9 mouse cellular contexts compared by ENCODE assay signal in genomic region chr4:31454898-31455297, GRCm38 (mm10).
DNase-seq lines count a peak whose midpoint lies in the region; ATAC-seq and TF ChIP-seq lines count a peak whose summit lies in the region.
"Had no signal": no experiment of that assay in that cellular context is flagged by ENCODE, and none has a peak within 500 bp of the region (broad histone marks: within the 10 kb centered on the region; RNA-seq: fewer than 3 reads in every experiment).

No protein-coding gene starts in this region.

- H3K9ac ChIP-seq in heart, postnatal 0 days (replicated peaks; ENCODE audit: low read depth, low read length): no peak overlapping the region
- H3K9ac ChIP-seq: kidney, embryonic 15.5 days had no signal

- no peak overlapping the region for H3K27ac ChIP-seq in kidney, adult 2 months (ENCODE audit: insufficient read depth, low read depth, low read length)
- peak overlapping the region; percentile 72; the same call in 1 of the 2 replicates for H3K27ac ChIP-seq in heart, postnatal 0 days (ENCODE audit: low read depth)

- 0 out of 2 replicates have a peak, but pooled peaks cover 2% of the 10 kb centered on the region for H3K27me3 ChIP-seq in kidney, adult 2 months (replicated peaks; ENCODE audit: control insufficient read depth, insufficient read depth, low read length)
- no peaks in the 10 kb centered on the region for H3K27me3 ChIP-seq in heart, postnatal 0 days (ENCODE audit: control insufficient read depth, insufficient read depth, low read length)
- H3K27me3 ChIP-seq: kidney, embryonic 15.5 days had no signal

- TF ChIP-seq CTCF in kidney, adult 2 months (conservative IDR thresholded peaks at IDR 0.05; ENCODE audit: insufficient read depth, insufficient read length, low read depth, low read length): no peak
- no peak for TF ChIP-seq CTCF in heart, postnatal 0 days (IDR thresholded peaks at IDR 0.05; ENCODE audit: low read depth)

- no peak for TF ChIP-seq EP300 in heart, postnatal 0 days (IDR thresholded peaks at IDR 0.05; ENCODE audit: low read depth)

- H3K4me1 ChIP-seq in kidney, adult 2 months (ENCODE audit: control insufficient read depth, insufficient read depth, low read length): no peaks in the 10 kb centered on the region
- H3K4me1 ChIP-seq in heart, postnatal 0 days (ENCODE audit: control insufficient read depth, insufficient read depth): peaks cover 4% of the 10 kb centered on the region; the same call in 1 of the 2 replicates

- no peak overlapping the region for H3K4me3 ChIP-seq in kidney, adult 2 months (ENCODE audit: insufficient read depth, low read depth, low read length)
- peak overlapping the region; percentile 16 for H3K4me3 ChIP-seq in heart, postnatal 0 days (ENCODE audit: low read depth, low read length)
- H3K4me3 ChIP-seq: kidney, embryonic 15.5 days had no signal

- TF ChIP-seq POLR2A in kidney, adult 2 months (IDR thresholded peaks at IDR 0.05; ENCODE audit: low read depth, low read length): no peak

- 48% methylated on average over 7 of the region's 7 CpGs for WGBS in kidney, adult 2 months
- 23% methylated on average over 7 of the region's 7 CpGs for WGBS in heart, postnatal 0 days

- H3K4me2 ChIP-seq in heart, postnatal 0 days (ENCODE audit: low read depth, low read length): peak overlapping the region; percentile 46
- H3K4me2 ChIP-seq: kidney, embryonic 15.5 days had no signal

- DNase-seq in kidney, adult 2 months: peak; percentile 4
- DNase-seq in kidney, postnatal 10 days: no peak
- peak; percentile 16 for DNase-seq in adipocyte (ENCODE audit: low spot score)
- DNase-seq in heart, postnatal 0 days (ENCODE audit: low spot score): no peak
- peak; percentile 57 for DNase-seq in retina, embryonic 14.5 days (ENCODE audit: low spot score)
- no peak for DNase-seq in ovary, postnatal 36 days (ENCODE audit: low spot score)
- DNase-seq in layer of hippocampus, postnatal 10 days (ENCODE audit: low spot score in 2 of 2): no peak
- DNase-seq in right cerebral cortex, adult 18-20 months: no peak

- no peaks in the 10 kb centered on the region for H3K36me3 ChIP-seq in kidney, adult 2 months (ENCODE audit: control insufficient read depth, insufficient read depth, low read length)
- no peaks in the 10 kb centered on the region for H3K36me3 ChIP-seq in heart, postnatal 0 days (replicated peaks; ENCODE audit: control insufficient read depth, insufficient read depth, low read length)
- H3K36me3 ChIP-seq: kidney, embryonic 15.5 days had no signal

- no peak for ATAC-seq in heart, postnatal 0 days (ENCODE audit: insufficient read depth, low read depth)

- H3K9me3 ChIP-seq in heart, postnatal 0 days (replicated peaks; ENCODE audit: control insufficient read depth, low read length): no peaks in the 10 kb centered on the region
- H3K9me3 ChIP-seq: kidney, embryonic 15.5 days had no signal

Comparison
In these comparisons a context has a peak if more than half of its experiments do, and no peak if none do; other contexts are left out.
1. DNase-seq: peak in kidney, adult 2 months (single experiment), adipocyte (single experiment) and retina, embryonic 14.5 days (single experiment); none in kidney, postnatal 10 days (single experiment), heart, postnatal 0 days (single experiment), ovary, postnatal 36 days (single experiment), layer of hippocampus, postnatal 10 days (0 of 2) and right cerebral cortex, adult 18-20 months (single experiment).